Comparison of ENCODE assay signal across 23 mouse cellular contexts in the genomic region with DNA sequence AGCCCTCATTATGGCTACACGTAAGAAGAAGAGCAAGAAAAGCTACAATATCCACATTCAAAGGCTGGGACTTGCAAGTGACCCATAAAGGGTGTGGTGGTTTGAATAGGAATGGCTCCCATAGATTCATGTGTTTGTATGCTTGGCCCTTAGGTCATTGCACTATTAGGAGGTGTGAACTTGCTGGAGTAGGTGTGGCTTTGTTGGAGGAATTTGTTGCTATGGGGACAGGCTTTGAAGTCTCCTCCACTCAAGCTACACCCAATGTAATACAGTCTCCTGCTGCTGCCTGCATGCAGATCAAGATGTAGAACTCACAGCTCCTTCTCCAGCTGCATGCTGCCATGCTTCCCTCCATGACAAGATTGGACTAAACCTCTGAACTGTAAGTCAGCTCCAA.
"Had no signal": no experiment of that assay in that cellular context is flagged by ENCODE, and none has a peak within 500 bp of the region (broad histone marks: within the 10 kb centered on the region; RNA-seq: fewer than 3 reads in every experiment).

No protein-coding gene starts in this region.

- H3K27ac ChIP-seq: left cerebral cortex, adult 2 months; limb, embryonic 12.5 days; limb, embryonic 15.5 days; liver, embryonic 15.5 days; lung, embryonic 15.5 days; macrophage; midbrain, embryonic 12.5 days; midbrain, embryonic 15.5 days; neural tube, embryonic 12.5 days; neural tube, embryonic 15.5 days had no signal

- H3K4me1 ChIP-seq: limb, embryonic 12.5 days; limb, embryonic 15.5 days; lung, embryonic 15.5 days; midbrain, embryonic 12.5 days; midbrain, embryonic 15.5 days; neural tube, embryonic 12.5 days; neural tube, embryonic 15.5 days had no signal

- H3K9me3 ChIP-seq: limb, embryonic 12.5 days; limb, embryonic 15.5 days; liver, embryonic 15.5 days; lung, embryonic 15.5 days; midbrain, embryonic 12.5 days; midbrain, embryonic 15.5 days; neural tube, embryonic 12.5 days; neural tube, embryonic 15.5 days had no signal

- H3K4me2 ChIP-seq: limb, embryonic 12.5 days; limb, embryonic 15.5 days; liver, embryonic 11.5 days; liver, embryonic 15.5 days; lung, embryonic 15.5 days; midbrain, embryonic 12.5 days; midbrain, embryonic 15.5 days; neural tube, embryonic 12.5 days; neural tube, embryonic 15.5 days had no signal

- H3K9ac ChIP-seq: limb, embryonic 12.5 days; limb, embryonic 15.5 days; liver, embryonic 15.5 days; lung, embryonic 15.5 days; midbrain, embryonic 12.5 days; midbrain, embryonic 15.5 days; neural tube, embryonic 12.5 days; neural tube, embryonic 15.5 days had no signal

- H3K4me3 ChIP-seq: left cerebral cortex, adult 2 months; limb, embryonic 12.5 days; limb, embryonic 15.5 days; liver, embryonic 15.5 days; lung, embryonic 15.5 days; midbrain, embryonic 12.5 days; midbrain, embryonic 15.5 days; neural tube, embryonic 12.5 days; neural tube, embryonic 15.5 days had no signal

- DNase-seq: kidney, adult 18-20 months; kidney, adult 9 months; kidney, postnatal 14 days; kidney, postnatal 4 days; layer of hippocampus, postnatal 36 days; left cerebral cortex, postnatal 4 days; lung, adult 18-20 months; lung, postnatal 14 days; retina, postnatal 1 day; right cerebral cortex, postnatal 25 days; spleen, adult 18-20 months; thymus, postnatal 36 days had no signal

- H3K27me3 ChIP-seq: limb, embryonic 12.5 days; limb, embryonic 15.5 days; liver, embryonic 15.5 days; lung, embryonic 15.5 days; midbrain, embryonic 12.5 days; midbrain, embryonic 15.5 days; neural tube, embryonic 12.5 days; neural tube, embryonic 15.5 days had no signal

- ATAC-seq: midbrain, embryonic 15.5 days had no signal

- H3K36me3 ChIP-seq: limb, embryonic 12.5 days; limb, embryonic 15.5 days; liver, embryonic 15.5 days; lung, embryonic 15.5 days; midbrain, embryonic 12.5 days; midbrain, embryonic 15.5 days; neural tube, embryonic 12.5 days; neural tube, embryonic 15.5 days had no signal
